Mouse (Mus musculus): Measurements from ENCODE around the gene Itih3. TPM values are rescaled to one million over a fixed set of nuclear protein-coding genes. Genes with fewer than 3 reads are reported as not detected.
A peak's percentile ranks its signal among the peaks of the same experiment; 100 is the strongest.

The Itih3 gene
- total RNA-seq, 2 experiments from 2014 or later, result 0.10 to 0.25 TPM

GRCm38 (mm10) chr14:30870206-30871147 lies 53.1 kb downstream of the Itih3 start:
- TF ChIP-seq CTCF (IDR thresholded peaks at IDR 0.05), result no peak
- DNase-seq, result peak; percentile 76
- peak overlapping the region; percentile 41 for H3K4me3 ChIP-seq
- intact Hi-C loops (cut with DNase I), result no loop called here
- H3K27ac ChIP-seq, result peak overlapping the region; percentile 95

- peak; percentile 78 for DNase-seq
- H3K4me3 ChIP-seq, result peak overlapping the region; percentile 41
- intact Hi-C loops (cut with DNase I), result loop anchor here (5.0 kb wide), 2 partner anchors 42 to 277 kb away; partner anchors contain the start of gene Tmem110
- TF ChIP-seq CTCF (IDR thresholded peaks at IDR 0.05), result no peak
- peak overlapping the region; percentile 95 for H3K27ac ChIP-seq
Measured at GRCm38 (mm10) chr14:30869391-30869801, 54.2 kb downstream of the Itih3 start.

GRCm38 (mm10) chr14:30868826-30869225 lies 54.7 kb downstream of the Itih3 start:
- no peak for DNase-seq
- intact Hi-C loops (cut with DNase I), result loop anchor here (5.0 kb wide), 2 partner anchors 42 to 277 kb away; partner anchors contain the start of gene Tmem110
- TF ChIP-seq CTCF (IDR thresholded peaks at IDR 0.05), result no peak
- Histone ChIP-seq H3K27ac (peak overlapping the region; percentile 95), H3K4me3 (no peak overlapping the region; the same call in 1 of the 2 replicates)

GRCm38 (mm10) chr14:30867042-30867441 lies 56.5 kb downstream of the Itih3 start:
- H3K4me3 ChIP-seq, result no peak overlapping the region
- H3K27ac ChIP-seq, result peak overlapping the region; percentile 95
- intact Hi-C loops (cut with DNase I), result loop anchor here (1.0 to 5.0 kb wide), 4 partner anchors 13 to 275 kb away; partner anchors contain the start of gene Tmem110
- peak; percentile 91 for DNase-seq
- TF ChIP-seq CTCF (IDR thresholded peaks at IDR 0.05), result peak; percentile 94

GRCm38 (mm10) chr14:30865311-30865710 lies 58.2 kb downstream of the Itih3 start:
- peak; percentile 74 for TF ChIP-seq CTCF (IDR thresholded peaks at IDR 0.05)

GRCm38 (mm10) chr14:30862368-30862767 lies 61.2 kb downstream of the Itih3 start:
- TF ChIP-seq CTCF (IDR thresholded peaks at IDR 0.05), result no peak
- Histone ChIP-seq H3K4me3 (no peak overlapping the region), H3K27ac (no peak overlapping the region)
- intact Hi-C loops (cut with DNase I), result no loop called here
- no peak for DNase-seq

More at GRCm38 (mm10) chr14:30865311-30865710, 58.2 kb downstream of the Itih3 start:
- intact Hi-C loops (cut with DNase I), result loop anchor here (2.0 to 5.0 kb wide), 3 partner anchors 38 to 273 kb away; partner anchors contain the start of gene Tmem110
- H3K27ac ChIP-seq, result no peak overlapping the region; the same call in 1 of the 2 replicates
- DNase-seq, result peak; percentile 29
- H3K4me3 ChIP-seq, result no peak overlapping the region

GRCm38 (mm10) chr14:30861421-30862125 lies 62.0 kb downstream of the Itih3 start:
- Histone ChIP-seq H3K27ac (no peak overlapping the region), H3K4me3 (no peak overlapping the region)
- DNase-seq, result no peak
- intact Hi-C loops (cut with DNase I), result no loop called here
- TF ChIP-seq CTCF (IDR thresholded peaks at IDR 0.05), result no peak

Other genes starting within 250 kb of the Itih3 start
- gene Sfmbt1, start 208.9 kb downstream of the Itih3 start, total RNA-seq (2021), result 10 to 100 TPM; 11.0 to 11.4 TPM
- gene Tmem110, start 98.2 kb downstream of the Itih3 start, total RNA-seq (2021), result 10 to 100 TPM in 1 of 2 experiments, 1 to 10 TPM in 1; 6.2 to 12.6 TPM
- 10 to 100 TPM; 53.6 to 65.4 TPM for gene Mustn1, start 44.6 kb downstream of the Itih3 start, total RNA-seq (2021)
- gene Itih4, start 37.3 kb downstream of the Itih3 start, total RNA-seq (2021), result under 1 TPM; 0.11 to 0.13 TPM
- gene Itih1, start 19.5 kb upstream of the Itih3 start, total RNA-seq (2021), result not detected
- 1 to 10 TPM; 4.4 to 5.1 TPM for gene Nek4, start 27.6 kb upstream of the Itih3 start, total RNA-seq (2021)
- 10 to 100 TPM in 1 of 2 experiments, 1 to 10 TPM in 1; 9.0 to 13.6 TPM for gene Glt8d1, start 77.6 kb upstream of the Itih3 start, total RNA-seq (2021)
- 100 to 1,000 TPM; 129 to 130 TPM for gene Spcs1, start 77.9 kb upstream of the Itih3 start, total RNA-seq (2021)
- 10 to 100 TPM; 45.3 to 49.8 TPM for gene Pbrm1, start 95.4 kb upstream of the Itih3 start, total RNA-seq (2021)
- 10 to 100 TPM; 28.4 to 33.4 TPM for gene Gnl3, start 95.4 kb upstream of the Itih3 start, total RNA-seq (2021)
- 10 to 100 TPM; 33.4 to 36.1 TPM for gene Smim4, start 205.2 kb upstream of the Itih3 start, total RNA-seq (2021)
- 1 to 10 TPM; 1.2 to 1.7 TPM for gene Nt5dc2, start 207.3 kb upstream of the Itih3 start, total RNA-seq (2021)
- gene Stab1, start 244.9 kb upstream of the Itih3 start, total RNA-seq (2021), result 10 to 100 TPM; 14.0 to 16.5 TPM